Mouse (Mus musculus): Measurements from ENCODE around the gene Ndufa1. TPM values are rescaled to one million over a fixed set of nuclear protein-coding genes. Genes with fewer than 3 reads are reported as not detected.
"Not testable (repeated sequence)": the region's sequence is repeated elsewhere in the genome, so short reads cannot be mapped to it uniquely, and the experiment has no call there.

Gene Ndufa1
- polyA plus RNA-seq, 2 experiments = 169 to 273 TPM

DNA sequence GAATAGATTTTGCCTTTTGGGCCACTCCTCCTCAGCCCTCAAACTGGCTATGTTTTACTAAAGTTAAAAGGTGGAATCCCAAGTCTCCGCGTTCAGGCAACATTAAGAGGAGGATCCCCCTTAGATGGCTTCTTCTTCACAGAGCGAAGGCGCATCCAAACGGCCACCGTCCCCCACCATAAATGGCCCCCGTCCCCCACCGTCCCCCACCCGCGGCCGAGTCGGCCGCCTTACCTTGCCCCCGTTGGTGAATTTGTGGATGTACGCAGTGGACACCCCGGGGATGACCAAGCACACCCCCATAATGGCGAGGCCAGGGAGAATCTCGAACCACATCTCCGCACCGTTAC, 233 bp downstream of the Ndufa1 start:
- peak overlapping the region; percentile 72 to 87 for H3K4me3 ChIP-seq (ENCODE audit: insufficient read depth in 1 of 2, low read depth in 2 of 2, low read length in 2 of 2)
- H3K4me2 ChIP-seq (ENCODE audit: low read depth) = peak overlapping the region; percentile 75
- no peaks in the 10 kb centered on the region for H3K9me3 ChIP-seq (ENCODE audit: control insufficient read depth, low read length)
- no peaks in the 10 kb centered on the region for H3K36me3 ChIP-seq (replicated peaks; ENCODE audit: control insufficient read depth, insufficient read depth, low read depth)
- H3K27ac ChIP-seq = no peak overlapping the region
- TF ChIP-seq EP300 (IDR thresholded peaks at IDR 0.05; ENCODE audit: low read depth) (no peak), CTCF (IDR thresholded peaks at IDR 0.05; ENCODE audit: low read depth) (no peak)
- DNase-seq (ENCODE audit: low read depth in 3 of 3, low spot score in 3 of 3) (no peak), ATAC-seq (ENCODE audit: insufficient read depth) (peak; percentile 44; the same call in 1 of the 2 replicates)
- H3K4me1 ChIP-seq (replicated peaks; ENCODE audit: control insufficient read depth in 2 of 2, insufficient read depth in 2 of 2, low read length in 1 of 2) = peaks cover 0 to 5% of the 10 kb centered on the region in 2 experiments; a peak in 1 of 4 replicates
- H3K9ac ChIP-seq (replicated peaks) = peak overlapping the region; percentile 53
- no peaks in the 10 kb centered on the region for H3K27me3 ChIP-seq (ENCODE audit: control insufficient read depth, insufficient read depth, low read length)
- 17% methylated on average over 20 of the region's 20 CpGs for WGBS (ENCODE audit: insufficient replicate concordance)

DNA sequence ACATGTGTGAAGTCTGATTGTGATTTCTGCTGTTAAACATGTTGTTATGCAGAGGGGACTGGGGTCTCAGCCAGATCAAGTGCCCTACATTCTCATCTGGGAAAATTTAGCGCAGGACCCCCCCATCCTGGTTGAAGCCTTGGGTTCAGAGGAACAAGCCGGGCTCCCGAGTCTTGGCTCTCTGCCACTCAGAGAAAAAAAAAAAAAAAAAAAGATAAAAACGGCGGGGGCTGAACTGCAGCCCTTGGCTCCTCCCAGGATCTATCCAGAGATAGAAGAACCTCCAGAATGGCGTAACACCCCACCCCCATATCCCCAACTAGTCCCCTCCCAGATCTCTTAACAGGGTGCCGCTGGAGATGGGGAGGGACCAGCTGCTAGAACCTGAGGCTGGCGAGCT, 6.6 kb downstream of the Ndufa1 start:
- not testable (repeated sequence) for H3K4me2 ChIP-seq (ENCODE audit: low read depth); H3K9ac ChIP-seq (replicated peaks); H3K27me3 ChIP-seq (ENCODE audit: control insufficient read depth, insufficient read depth, low read length); H3K9me3 ChIP-seq (ENCODE audit: control insufficient read depth, low read length); H3K27ac ChIP-seq; DNase-seq (ENCODE audit: low read depth in 3 of 3, low spot score in 3 of 3); ATAC-seq (ENCODE audit: insufficient read depth); H3K4me3 ChIP-seq (ENCODE audit: insufficient read depth in 1 of 2, low read depth in 2 of 2, low read length in 2 of 2); H3K4me1 ChIP-seq (replicated peaks; ENCODE audit: control insufficient read depth in 2 of 2, insufficient read depth in 2 of 2, low read length in 1 of 2); H3K36me3 ChIP-seq (replicated peaks; ENCODE audit: control insufficient read depth, insufficient read depth, low read depth)
- WGBS (ENCODE audit: insufficient replicate concordance) = 39% methylated on average over 8 of the region's 8 CpGs

DNA sequence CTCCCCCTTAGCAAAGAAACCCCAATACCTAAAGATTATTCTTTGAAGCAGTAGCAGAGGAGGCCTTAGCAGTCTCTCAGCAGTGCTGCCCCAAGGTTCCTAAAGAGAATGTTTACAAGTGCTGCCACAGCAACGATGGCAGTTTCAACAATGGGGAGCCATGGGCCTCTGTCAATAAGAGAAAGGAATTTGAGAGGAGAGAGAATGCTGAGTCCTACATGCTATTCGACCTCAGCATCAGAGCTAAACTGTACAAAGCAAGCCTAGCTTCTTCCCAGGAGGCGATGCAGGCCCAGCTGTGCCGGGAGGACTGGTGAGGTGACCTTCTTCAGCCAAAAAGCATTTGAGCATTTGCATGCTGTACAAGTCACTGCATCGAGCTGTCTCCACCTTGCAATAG, 22.2 kb downstream of the Ndufa1 start, which contains the start of gene Akap14:
TSS of gene Akap14 (minus strand) at position 101 of the 400 bp plus-strand sequence.
- no peak within 1 kb of the TSS for H3K4me2 ChIP-seq (ENCODE audit: low read depth)
- no peak for DNase-seq (ENCODE audit: low read depth in 3 of 3, low spot score in 3 of 3)
- no peaks in the 10 kb centered on the region for H3K27me3 ChIP-seq (ENCODE audit: control insufficient read depth, insufficient read depth, low read length)
- H3K36me3 ChIP-seq (replicated peaks; ENCODE audit: control insufficient read depth, insufficient read depth, low read depth) = no peaks in the 10 kb centered on the region
- H3K4me1 ChIP-seq (replicated peaks; ENCODE audit: control insufficient read depth in 2 of 2, insufficient read depth in 2 of 2, low read length in 1 of 2) = no peaks in the 10 kb centered on the region
- 43% methylated on average over 5 of the region's 5 CpGs for WGBS (ENCODE audit: insufficient replicate concordance)
- H3K27ac ChIP-seq = no peak within 1 kb of the TSS
- TF ChIP-seq EP300 (IDR thresholded peaks at IDR 0.05; ENCODE audit: low read depth) (no peak), CTCF (IDR thresholded peaks at IDR 0.05; ENCODE audit: low read depth) (no peak)
- no peak within 1 kb of the TSS for H3K4me3 ChIP-seq (ENCODE audit: insufficient read depth in 1 of 2, low read depth in 2 of 2, low read length in 2 of 2)
- H3K9ac ChIP-seq (replicated peaks) = no peak within 1 kb of the TSS
- no peak for ATAC-seq (ENCODE audit: insufficient read depth)
- H3K9me3 ChIP-seq (ENCODE audit: control insufficient read depth, low read length) = no peaks in the 10 kb centered on the region

DNA sequence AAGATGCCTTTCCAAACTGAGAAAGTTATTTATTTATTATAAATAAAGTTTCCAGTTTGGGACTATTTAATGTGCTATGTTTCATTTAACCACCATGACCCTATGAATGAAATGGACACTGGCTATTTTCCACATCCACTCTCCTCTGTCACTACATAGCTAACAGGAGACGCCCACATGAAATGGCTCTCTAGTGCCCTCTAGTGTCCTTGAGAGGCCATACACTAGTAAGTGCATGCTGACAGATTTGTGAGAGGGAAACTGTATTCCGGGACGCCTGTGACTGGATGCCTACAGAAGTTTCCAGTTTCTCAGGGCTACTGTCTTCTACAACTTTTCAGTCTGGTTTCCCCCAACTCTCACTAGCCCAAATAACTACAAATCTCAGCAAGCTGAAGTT, 23.9 kb downstream of the Ndufa1 start:
- no peak overlapping the region for H3K4me3 ChIP-seq (ENCODE audit: insufficient read depth in 1 of 2, low read depth in 2 of 2, low read length in 2 of 2)
- H3K4me2 ChIP-seq (ENCODE audit: low read depth) = no peak overlapping the region
- TF ChIP-seq CTCF (IDR thresholded peaks at IDR 0.05; ENCODE audit: low read depth) (peak; percentile 77), EP300 (IDR thresholded peaks at IDR 0.05; ENCODE audit: low read depth) (no peak)
- H3K9ac ChIP-seq (replicated peaks) = no peak overlapping the region
- H3K36me3 ChIP-seq (replicated peaks; ENCODE audit: control insufficient read depth, insufficient read depth, low read depth) = no peaks in the 10 kb centered on the region
- H3K9me3 ChIP-seq (ENCODE audit: control insufficient read depth, low read length) = no peaks in the 10 kb centered on the region
- H3K27ac ChIP-seq = no peak overlapping the region
- H3K4me1 ChIP-seq (replicated peaks; ENCODE audit: control insufficient read depth in 2 of 2, insufficient read depth in 2 of 2, low read length in 1 of 2) = no peaks in the 10 kb centered on the region
- no peaks in the 10 kb centered on the region for H3K27me3 ChIP-seq (ENCODE audit: control insufficient read depth, insufficient read depth, low read length)
- DNase-seq (ENCODE audit: low read depth in 3 of 3, low spot score in 3 of 3) (peak; percentile 15 to 33 (median 25)), ATAC-seq (ENCODE audit: insufficient read depth) (no peak)
- 17% methylated on average over 3 of the region's 3 CpGs for WGBS (ENCODE audit: insufficient replicate concordance)

DNA sequence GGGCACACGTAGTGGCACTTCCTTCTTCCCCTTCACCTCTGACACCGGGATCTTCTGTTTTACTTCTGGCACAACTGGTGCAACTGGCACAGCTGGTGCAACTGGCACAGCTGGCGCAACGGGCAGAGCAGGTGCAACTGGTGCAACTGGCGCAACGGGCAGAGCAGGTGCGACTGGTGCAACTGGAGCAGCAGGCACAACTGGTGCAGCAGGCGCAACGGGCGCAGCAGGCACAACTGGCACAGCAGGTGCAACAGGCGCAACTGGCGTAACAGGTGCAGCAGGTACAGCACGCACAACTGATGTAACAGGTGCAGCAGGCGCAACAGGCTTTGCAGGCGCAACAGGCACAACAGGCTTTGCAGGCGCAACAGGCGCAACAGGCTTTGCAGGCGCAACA, 27.8 kb downstream of the Ndufa1 start:
- no peak overlapping the region for H3K9ac ChIP-seq (replicated peaks)
- no peak for DNase-seq (ENCODE audit: low read depth in 3 of 3, low spot score in 3 of 3)
- H3K36me3 ChIP-seq (replicated peaks; ENCODE audit: control insufficient read depth, insufficient read depth, low read depth) = no peaks in the 10 kb centered on the region
- ATAC-seq (ENCODE audit: insufficient read depth) = no peak
- H3K9me3 ChIP-seq (ENCODE audit: control insufficient read depth, low read length) = no peaks in the 10 kb centered on the region
- TF ChIP-seq CTCF (IDR thresholded peaks at IDR 0.05; ENCODE audit: low read depth) = no peak
- no peak for TF ChIP-seq EP300 (IDR thresholded peaks at IDR 0.05; ENCODE audit: low read depth)
- H3K27me3 ChIP-seq (ENCODE audit: control insufficient read depth, insufficient read depth, low read length) = no peaks in the 10 kb centered on the region
- no peak overlapping the region for H3K4me3 ChIP-seq (ENCODE audit: insufficient read depth in 1 of 2, low read depth in 2 of 2, low read length in 2 of 2)
- H3K4me2 ChIP-seq (ENCODE audit: low read depth) = no peak overlapping the region
- H3K4me1 ChIP-seq (replicated peaks; ENCODE audit: control insufficient read depth in 2 of 2, insufficient read depth in 2 of 2, low read length in 1 of 2) = no peaks in the 10 kb centered on the region
- no peak overlapping the region for H3K27ac ChIP-seq
- 77% methylated on average over 18 of the region's 18 CpGs for WGBS (ENCODE audit: insufficient replicate concordance)

Data from liver, embryonic 14.5 days (tissue).